Mouse (Mus musculus): Measurements from ENCODE around the gene St13.

The St13 gene

GRCm38 (mm10) chr15:81399638-81400315 lies at the start of gene St13, which contains the start of gene Xpnpep3:
Gene St13 (minus strand): TSS chr15:81400077.
Gene Xpnpep3 (plus strand): TSS chr15:81400138.
- peak; percentile 98 for DNase-seq (ENCODE audit: low read depth, low spot score)

- DNase-seq (ENCODE audit: low read depth, low spot score), result peak; percentile 64
Measured at GRCm38 (mm10) chr15:81448463-81448862, 48.6 kb upstream of the St13 start.

GRCm38 (mm10) chr15:81439236-81439635 lies 39.4 kb upstream of the St13 start:
- DNase-seq (ENCODE audit: low read depth, low spot score), result no peak

GRCm38 (mm10) chr15:81438345-81438744 lies 38.5 kb upstream of the St13 start:
- DNase-seq (ENCODE audit: low read depth, low spot score), result no peak

GRCm38 (mm10) chr15:81431195-81431594 lies 31.3 kb upstream of the St13 start:
- DNase-seq (ENCODE audit: low read depth, low spot score), result no peak

GRCm38 (mm10) chr15:81427947-81428346 lies 28.1 kb upstream of the St13 start:
- DNase-seq (ENCODE audit: low read depth, low spot score), result no peak

- peak; percentile 55 for DNase-seq (ENCODE audit: low read depth, low spot score)
Measured at GRCm38 (mm10) chr15:81425311-81425710, 25.4 kb upstream of the St13 start.

GRCm38 (mm10) chr15:81422156-81422681 lies 22.3 kb upstream of the St13 start:
- DNase-seq (ENCODE audit: low read depth, low spot score), result no peak

- no peak for DNase-seq (ENCODE audit: low read depth, low spot score)
Measured at GRCm38 (mm10) chr15:81421454-81421853, 21.6 kb upstream of the St13 start.

- DNase-seq (ENCODE audit: low read depth, low spot score), result peak; percentile 54
Measured at GRCm38 (mm10) chr15:81418065-81418464, 18.2 kb upstream of the St13 start.

GRCm38 (mm10) chr15:81416763-81417310 lies 17.0 kb upstream of the St13 start:
- peak; percentile 87 for DNase-seq (ENCODE audit: low read depth, low spot score)

GRCm38 (mm10) chr15:81408199-81408598 lies 8.3 kb upstream of the St13 start, which contains the start of gene Dnajb7:
Gene Dnajb7 (minus strand): TSS chr15:81408299.
- DNase-seq (ENCODE audit: low read depth, low spot score), result no peak

- DNase-seq (ENCODE audit: low read depth, low spot score), result no peak
Measured at GRCm38 (mm10) chr15:81405008-81405407, 5.1 kb upstream of the St13 start.

- DNase-seq (ENCODE audit: low read depth, low spot score), result no peak
Measured at GRCm38 (mm10) chr15:81399297-81399637, 610 bp downstream of the St13 start.

GRCm38 (mm10) chr15:81398189-81398588 lies 1.7 kb downstream of the St13 start:
- DNase-seq (ENCODE audit: low read depth, low spot score), result no peak

- no peak for DNase-seq (ENCODE audit: low read depth, low spot score)
Measured at GRCm38 (mm10) chr15:81394211-81394915, 5.5 kb downstream of the St13 start.

- peak; percentile 34 for DNase-seq (ENCODE audit: low read depth, low spot score)
Measured at GRCm38 (mm10) chr15:81392997-81393396, 6.9 kb downstream of the St13 start.

GRCm38 (mm10) chr15:81386327-81386726 lies 13.6 kb downstream of the St13 start:
- DNase-seq (ENCODE audit: low read depth, low spot score), result peak; percentile 65

- no peak for DNase-seq (ENCODE audit: low read depth, low spot score)
Measured at GRCm38 (mm10) chr15:81378845-81379244, 21.0 kb downstream of the St13 start.

- no peak for DNase-seq (ENCODE audit: low read depth, low spot score)
Measured at GRCm38 (mm10) chr15:81374621-81375020, 25.3 kb downstream of the St13 start.

GRCm38 (mm10) chr15:81370356-81370755 lies 29.5 kb downstream of the St13 start:
- peak; percentile 94 for DNase-seq (ENCODE audit: low read depth, low spot score)

GRCm38 (mm10) chr15:81368601-81369000 lies 31.3 kb downstream of the St13 start:
- no peak for DNase-seq (ENCODE audit: low read depth, low spot score)

- no peak for DNase-seq (ENCODE audit: low read depth, low spot score)
Measured at GRCm38 (mm10) chr15:81366241-81366640, 33.6 kb downstream of the St13 start.

All from R1 (cell line).